Mouse (Mus musculus): ENCODE data around the gene Igf2bp3.

Gene Igf2bp3

GRCm38 (mm10) chr6:49073304-49074116, 141.2 kb downstream of the Igf2bp3 start, which contains the start of gene Malsu1:
Gene Malsu1 (plus strand): TSS chr6:49073795.
- DNase-seq (ENCODE audit: low spot score in 2 of 2), result peak; percentile 89 to 92

GRCm38 (mm10) chr6:49068361-49068760, 146.4 kb downstream of the Igf2bp3 start:
- DNase-seq (ENCODE audit: low spot score in 2 of 2), result no peak

- DNase-seq (ENCODE audit: low spot score in 2 of 2), result peak; percentile 44 to 78
Measured at GRCm38 (mm10) chr6:49057053-49058021, 157.4 kb downstream of the Igf2bp3 start.

- no peak for DNase-seq (ENCODE audit: low spot score in 2 of 2)
Measured at GRCm38 (mm10) chr6:49056009-49056408, 158.7 kb downstream of the Igf2bp3 start.

GRCm38 (mm10) chr6:49055256-49055733, 159.5 kb downstream of the Igf2bp3 start:
- DNase-seq (ENCODE audit: low spot score in 2 of 2), result no peak

GRCm38 (mm10) chr6:49052191-49052590, 162.6 kb downstream of the Igf2bp3 start:
- DNase-seq (ENCODE audit: low spot score in 2 of 2), result no peak

- no peak for DNase-seq (ENCODE audit: low spot score in 2 of 2)
Measured at GRCm38 (mm10) chr6:49050677-49051410, 163.9 kb downstream of the Igf2bp3 start.

GRCm38 (mm10) chr6:49048395-49048794, 166.4 kb downstream of the Igf2bp3 start:
- no peak for DNase-seq (ENCODE audit: low spot score in 2 of 2)

GRCm38 (mm10) chr6:49047848-49048247, 166.9 kb downstream of the Igf2bp3 start:
- DNase-seq (ENCODE audit: low spot score in 2 of 2), result no peak

GRCm38 (mm10) chr6:49046976-49047375, 167.8 kb downstream of the Igf2bp3 start:
- no peak for DNase-seq (ENCODE audit: low spot score in 2 of 2)

GRCm38 (mm10) chr6:49046502-49046901, 168.3 kb downstream of the Igf2bp3 start:
- DNase-seq (ENCODE audit: low spot score in 2 of 2), result no peak

GRCm38 (mm10) chr6:49039470-49040180, 175.1 kb downstream of the Igf2bp3 start:
- DNase-seq (ENCODE audit: low spot score in 2 of 2), result peak; percentile 44 to 74

- no peak for DNase-seq (ENCODE audit: low spot score in 2 of 2)
Measured at GRCm38 (mm10) chr6:49037268-49037662, 177.5 kb downstream of the Igf2bp3 start.

- DNase-seq (ENCODE audit: low spot score in 2 of 2), result peak in 1 of 2 experiments; percentile 21
Measured at GRCm38 (mm10) chr6:49036275-49037267, 178.2 kb downstream of the Igf2bp3 start, which contains the start of gene Gpnmb. Gene Gpnmb (plus strand): TSS chr6:49036546.

Data from thymus, postnatal 10 days (tissue).